Mouse (Mus musculus): ENCODE results near the gene Kcnv2. TPM values are rescaled to one million over a fixed set of nuclear protein-coding genes. Genes with fewer than 3 reads are reported as not detected.

The Kcnv2 gene
- polyA plus RNA-seq, 1 experiment from 2014 or later = 0.03 TPM

DNA sequence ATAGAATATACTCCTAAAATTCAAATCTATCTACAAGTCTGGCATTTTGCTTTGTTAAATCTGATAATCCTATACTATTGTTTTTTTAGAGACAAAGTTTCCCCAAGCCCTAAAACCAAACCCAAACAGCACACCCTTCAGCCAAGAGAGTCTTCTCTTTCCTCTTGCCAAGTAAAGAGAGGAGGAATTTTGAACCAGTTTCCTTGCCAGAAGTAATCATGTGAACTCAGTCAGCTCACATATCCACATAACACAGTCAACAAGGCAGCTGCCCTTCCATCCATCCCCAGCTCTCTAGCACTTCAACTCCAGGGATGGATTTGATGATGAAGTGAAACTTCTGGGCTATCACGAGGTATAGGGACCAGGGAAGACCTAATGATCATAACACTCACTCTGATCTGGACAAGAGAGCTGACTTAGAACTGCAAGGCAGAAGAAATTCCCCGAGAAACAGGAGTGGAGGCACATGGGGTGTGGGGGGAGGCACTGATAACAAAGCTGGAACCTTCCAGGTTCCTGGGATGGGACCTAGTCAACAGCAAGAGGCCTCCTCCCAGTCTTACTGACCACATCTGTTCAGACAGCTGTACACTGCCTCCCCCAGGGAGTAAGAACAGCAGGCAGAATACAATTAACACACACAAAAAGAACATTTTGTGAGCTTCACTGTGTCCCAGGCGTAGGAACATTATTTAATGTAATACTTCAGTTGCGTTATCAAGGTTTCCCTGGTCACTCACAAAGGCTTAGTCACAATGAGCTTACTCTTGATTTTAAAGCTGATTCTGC lies 13.9 kb downstream of the Kcnv2 start:
- no peaks in the 10 kb centered on the region for H3K4me1 ChIP-seq (replicated peaks; ENCODE audit: control insufficient read depth, insufficient read depth, low read length)
- WGBS = 74% methylated on average over 4 of the region's 4 CpGs
- H3K27me3 ChIP-seq (replicated peaks; ENCODE audit: control insufficient read depth, insufficient read depth, low read length) = no peaks in the 10 kb centered on the region
- no peak for ATAC-seq (replicated peaks; ENCODE audit: low FRiP score)
- H3K4me2 ChIP-seq = no peak overlapping the region
- no peak overlapping the region for H3K4me3 ChIP-seq (ENCODE audit: low read depth, low read length)
- H3K36me3 ChIP-seq (ENCODE audit: control insufficient read depth, insufficient read depth, low read length) = no peaks in the 10 kb centered on the region
- H3K9ac ChIP-seq (ENCODE audit: low read depth, low read length) = no peak overlapping the region
- DNase-seq (ENCODE audit: low spot score) = no peak
- no peaks in the 10 kb centered on the region for H3K9me3 ChIP-seq (ENCODE audit: control insufficient read depth, low read length)
- H3K27ac ChIP-seq (ENCODE audit: low read depth, low read length) = no peak overlapping the region

DNA sequence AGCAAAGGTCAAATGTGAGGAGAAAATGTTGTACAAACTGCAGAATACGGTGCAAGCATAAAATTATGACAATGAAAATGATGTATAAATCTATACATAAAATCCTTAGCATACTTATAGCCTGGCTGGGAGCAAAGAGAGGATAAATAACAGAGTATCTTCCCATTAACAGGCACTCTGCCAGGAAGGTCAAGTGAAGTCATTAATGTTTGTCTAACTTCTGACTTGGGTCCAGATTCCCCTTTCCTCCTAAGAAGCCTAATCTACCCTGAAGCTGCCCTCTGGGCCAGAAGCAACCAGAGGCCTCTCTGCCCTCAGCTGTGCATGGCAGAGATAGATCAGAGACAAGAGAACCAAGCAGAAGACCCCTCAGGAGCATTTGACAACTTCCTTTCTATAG lies 24.1 kb downstream of the Kcnv2 start:
- DNase-seq (ENCODE audit: low spot score) (no peak), ATAC-seq (replicated peaks; ENCODE audit: low FRiP score) (no peak)
- 77% methylated on average over 1 of the region's 1 CpGs for WGBS
- Histone ChIP-seq H3K36me3 (ENCODE audit: control insufficient read depth, insufficient read depth, low read length) (no peaks in the 10 kb centered on the region), H3K9me3 (ENCODE audit: control insufficient read depth, low read length) (no peaks in the 10 kb centered on the region), H3K4me1 (replicated peaks; ENCODE audit: control insufficient read depth, insufficient read depth, low read length) (no peaks in the 10 kb centered on the region), H3K27me3 (replicated peaks; ENCODE audit: control insufficient read depth, insufficient read depth, low read length) (no peaks in the 10 kb centered on the region), H3K4me3 (ENCODE audit: low read depth, low read length) (no peak overlapping the region), H3K4me2 (no peak overlapping the region), H3K9ac (ENCODE audit: low read depth, low read length) (no peak overlapping the region), H3K27ac (ENCODE audit: low read depth, low read length) (no peak overlapping the region)

DNA sequence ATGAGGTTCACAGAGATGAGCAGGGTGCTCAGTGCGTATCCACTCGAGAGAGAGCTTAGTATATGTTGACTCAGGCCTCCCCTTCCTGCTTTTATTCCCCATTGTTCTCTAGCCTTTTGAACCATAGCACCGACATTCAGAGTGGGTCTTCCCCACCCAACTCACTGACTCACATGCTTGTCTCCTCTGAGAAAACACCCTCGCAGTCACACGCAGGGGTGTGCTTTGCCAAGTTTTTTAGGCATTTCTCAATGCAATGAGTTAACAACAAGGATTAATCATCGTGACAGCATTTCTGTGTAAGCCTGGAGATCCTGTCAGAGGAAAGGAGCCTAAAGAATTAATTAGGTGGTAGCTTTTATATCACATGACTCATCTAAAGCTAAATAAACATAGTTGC lies 29.3 kb downstream of the Kcnv2 start:
- Histone ChIP-seq H3K4me2 (no peak overlapping the region), H3K9me3 (ENCODE audit: control insufficient read depth, low read length) (no peaks in the 10 kb centered on the region), H3K9ac (ENCODE audit: low read depth, low read length) (no peak overlapping the region), H3K4me3 (ENCODE audit: low read depth, low read length) (no peak overlapping the region), H3K27ac (ENCODE audit: low read depth, low read length) (no peak overlapping the region), H3K36me3 (ENCODE audit: control insufficient read depth, insufficient read depth, low read length) (no peaks in the 10 kb centered on the region), H3K4me1 (replicated peaks; ENCODE audit: control insufficient read depth, insufficient read depth, low read length) (no peaks in the 10 kb centered on the region), H3K27me3 (replicated peaks; ENCODE audit: control insufficient read depth, insufficient read depth, low read length) (no peaks in the 10 kb centered on the region)
- ATAC-seq (replicated peaks; ENCODE audit: low FRiP score) (no peak), DNase-seq (ENCODE audit: low spot score) (no peak)
- 67% methylated on average over 6 of the region's 6 CpGs for WGBS

DNA sequence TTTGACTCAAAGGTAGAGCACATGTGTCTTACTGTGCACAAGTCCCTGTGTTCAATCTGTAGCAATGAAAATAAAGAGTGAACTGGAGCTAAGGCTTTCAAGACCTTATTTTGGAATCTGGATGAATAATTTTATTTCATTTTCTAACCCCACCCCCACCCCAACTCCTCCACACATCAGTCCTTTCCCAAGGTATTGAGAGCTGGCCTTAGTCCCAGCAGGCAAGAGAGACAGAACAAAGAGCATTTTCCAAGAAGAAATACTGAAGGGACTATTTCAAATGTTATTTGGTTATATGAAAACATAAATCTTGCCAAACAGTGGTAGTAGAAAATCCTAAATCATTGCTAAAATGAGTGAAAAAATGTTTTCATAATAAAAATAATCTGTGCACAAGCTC lies 38.0 kb downstream of the Kcnv2 start:
- DNase-seq (ENCODE audit: low spot score) = no peak

DNA sequence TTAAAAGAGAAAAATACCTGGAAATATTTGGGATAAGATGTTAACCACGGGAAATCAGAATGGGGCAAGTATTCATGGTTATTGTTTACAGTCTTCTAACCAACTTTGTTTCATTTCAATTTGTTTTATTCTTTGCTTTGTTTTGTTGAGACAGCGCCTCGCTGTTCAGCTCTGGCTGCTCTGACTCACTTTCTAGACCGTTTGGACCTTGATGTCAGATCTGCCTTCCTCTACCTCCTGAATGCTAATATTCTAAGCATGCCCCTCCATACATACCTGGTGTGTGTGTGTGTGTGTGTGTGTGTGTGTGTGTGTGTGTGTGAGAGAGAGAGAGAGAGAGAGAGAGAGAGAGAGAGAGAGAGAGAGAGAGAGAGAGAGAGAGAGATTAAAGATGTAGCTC lies 41.5 kb downstream of the Kcnv2 start:
- Histone ChIP-seq H3K4me1 (replicated peaks; ENCODE audit: control insufficient read depth, insufficient read depth, low read length) (no peaks in the 10 kb centered on the region), H3K9me3 (ENCODE audit: control insufficient read depth, low read length) (no peaks in the 10 kb centered on the region), H3K4me3 (ENCODE audit: low read depth, low read length) (no peak overlapping the region), H3K27me3 (replicated peaks; ENCODE audit: control insufficient read depth, insufficient read depth, low read length) (no peaks in the 10 kb centered on the region), H3K9ac (ENCODE audit: low read depth, low read length) (no peak overlapping the region), H3K4me2 (peak overlapping the region; percentile 43; the same call in 1 of the 2 replicates), H3K36me3 (ENCODE audit: control insufficient read depth, insufficient read depth, low read length) (no peaks in the 10 kb centered on the region), H3K27ac (ENCODE audit: low read depth, low read length) (peak overlapping the region; percentile 30; the same call in 1 of the 2 replicates)
- ATAC-seq (replicated peaks; ENCODE audit: low FRiP score) = no peak
- no peak for DNase-seq (ENCODE audit: low spot score)
- WGBS = 70% methylated on average over 4 of the region's 4 CpGs

More for the DNA sequence above, 38.0 kb downstream of the Kcnv2 start:
- H3K27me3 ChIP-seq (replicated peaks; ENCODE audit: control insufficient read depth, insufficient read depth, low read length) = no peaks in the 10 kb centered on the region
- H3K36me3 ChIP-seq (ENCODE audit: control insufficient read depth, insufficient read depth, low read length) = no peaks in the 10 kb centered on the region
- H3K27ac ChIP-seq (ENCODE audit: low read depth, low read length) = no peak overlapping the region
- no peak overlapping the region for H3K9ac ChIP-seq (ENCODE audit: low read depth, low read length)
- H3K4me3 ChIP-seq (ENCODE audit: low read depth, low read length) = no peak overlapping the region
- ATAC-seq (replicated peaks; ENCODE audit: low FRiP score) = no peak
- H3K4me1 ChIP-seq (replicated peaks; ENCODE audit: control insufficient read depth, insufficient read depth, low read length) = no peaks in the 10 kb centered on the region
- H3K4me2 ChIP-seq = no peak overlapping the region
- H3K9me3 ChIP-seq (ENCODE audit: control insufficient read depth, low read length) = no peaks in the 10 kb centered on the region

DNA sequence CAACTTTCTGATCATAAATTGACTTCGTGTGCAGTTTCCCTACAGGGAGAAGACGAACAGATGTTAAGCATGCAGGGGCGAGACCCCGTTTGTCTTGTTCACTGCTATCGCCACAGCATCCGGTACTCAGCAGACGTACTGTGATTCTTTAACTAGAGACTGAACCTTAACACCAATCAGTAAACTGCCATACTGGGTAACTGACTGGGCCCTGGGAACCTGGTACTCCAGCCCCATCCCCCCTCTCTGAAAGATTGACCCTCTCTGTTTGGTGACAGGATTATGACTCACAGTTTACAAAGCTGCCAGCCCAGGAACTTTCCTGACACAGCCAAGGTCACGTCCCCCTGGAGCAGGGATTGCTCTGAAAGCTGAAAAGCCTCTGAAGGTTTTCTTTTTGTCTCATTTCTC lies 42.1 kb downstream of the Kcnv2 start:
- Histone ChIP-seq H3K4me2 (peak overlapping the region; percentile 43), H3K36me3 (ENCODE audit: control insufficient read depth, insufficient read depth, low read length) (no peaks in the 10 kb centered on the region), H3K4me1 (replicated peaks; ENCODE audit: control insufficient read depth, insufficient read depth, low read length) (no peaks in the 10 kb centered on the region), H3K9ac (ENCODE audit: low read depth, low read length) (no peak overlapping the region), H3K4me3 (ENCODE audit: low read depth, low read length) (no peak overlapping the region), H3K9me3 (ENCODE audit: control insufficient read depth, low read length) (no peaks in the 10 kb centered on the region), H3K27me3 (replicated peaks; ENCODE audit: control insufficient read depth, insufficient read depth, low read length) (no peaks in the 10 kb centered on the region), H3K27ac (ENCODE audit: low read depth, low read length) (peak overlapping the region; percentile 30; the same call in 1 of the 2 replicates)
- WGBS = 26% methylated on average over 8 of the region's 8 CpGs
- ATAC-seq (replicated peaks; ENCODE audit: low FRiP score) (peak; percentile 62), DNase-seq (ENCODE audit: low spot score) (peak; percentile 41)

DNA sequence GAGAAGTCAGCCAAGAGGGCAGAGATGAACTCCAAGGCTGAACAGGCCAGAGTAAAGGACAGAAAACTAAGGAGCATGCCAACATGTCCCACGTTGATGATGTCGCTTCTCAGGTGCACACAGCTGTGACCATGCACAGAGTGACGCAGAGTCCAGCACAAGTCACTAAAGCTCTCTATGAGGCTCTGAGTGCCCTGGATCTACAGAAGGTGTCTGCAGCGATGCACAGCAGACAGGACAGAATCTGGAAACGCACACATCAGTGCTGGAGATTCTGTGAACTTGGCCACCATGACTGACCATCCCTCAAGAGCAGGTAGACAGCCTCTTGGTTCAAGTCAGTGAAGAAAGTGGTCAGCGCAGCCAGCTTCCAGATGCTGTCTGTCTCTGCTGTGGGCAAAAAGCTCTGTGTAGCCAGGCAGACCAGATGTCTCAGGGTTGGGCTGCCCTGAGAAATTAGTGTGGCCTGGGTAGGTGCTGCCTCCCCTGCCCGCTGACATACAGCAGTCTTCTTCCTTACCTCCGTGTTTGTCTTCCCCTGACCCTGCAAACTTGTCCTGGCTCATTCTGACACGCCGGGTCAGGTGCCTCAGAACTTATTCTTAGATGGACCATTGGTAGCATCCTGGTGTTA lies 43.8 kb downstream of the Kcnv2 start:
- Histone ChIP-seq H3K4me2 (no peak overlapping the region), H3K36me3 (ENCODE audit: control insufficient read depth, insufficient read depth, low read length) (no peaks in the 10 kb centered on the region), H3K4me1 (replicated peaks; ENCODE audit: control insufficient read depth, insufficient read depth, low read length) (no peaks in the 10 kb centered on the region), H3K9ac (ENCODE audit: low read depth, low read length) (no peak overlapping the region), H3K4me3 (ENCODE audit: low read depth, low read length) (no peak overlapping the region), H3K9me3 (ENCODE audit: control insufficient read depth, low read length) (no peaks in the 10 kb centered on the region), H3K27me3 (replicated peaks; ENCODE audit: control insufficient read depth, insufficient read depth, low read length) (no peaks in the 10 kb centered on the region), H3K27ac (ENCODE audit: low read depth, low read length) (no peak overlapping the region)
- WGBS = 81% methylated on average over 10 of the region's 10 CpGs
- DNase-seq (ENCODE audit: low spot score) (no peak), ATAC-seq (replicated peaks; ENCODE audit: low FRiP score) (no peak)

DNA sequence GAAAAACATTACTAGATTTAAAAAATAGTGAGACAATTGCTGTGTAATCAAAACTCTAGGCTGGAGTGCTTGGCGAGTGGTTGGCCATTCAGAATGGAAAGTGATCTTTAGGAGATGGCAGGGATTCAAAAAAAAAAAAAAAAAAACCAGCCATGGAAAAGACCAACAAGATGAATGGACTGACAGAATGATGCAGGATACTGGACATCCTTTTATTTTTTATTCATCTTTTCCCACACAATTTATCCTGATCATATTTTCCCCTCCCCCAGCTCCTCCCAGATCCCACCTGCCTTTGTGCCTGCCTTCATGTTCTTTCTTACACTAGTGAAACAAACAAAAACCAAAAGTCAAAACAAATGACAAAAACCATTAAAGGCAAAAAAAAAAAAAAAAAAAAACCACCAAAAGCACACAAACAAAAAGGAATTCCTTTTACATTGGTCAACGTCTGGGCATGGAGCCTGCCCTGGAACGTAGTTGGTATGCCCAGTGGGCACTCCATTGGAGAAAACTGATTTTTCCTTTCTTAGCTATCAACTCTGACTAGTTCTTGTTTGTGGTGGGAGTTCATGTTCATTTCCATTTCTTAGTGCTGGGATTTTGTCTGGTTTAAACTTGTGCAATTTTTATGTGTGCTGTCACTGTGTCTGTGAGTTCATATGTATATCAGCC lies 47.2 kb downstream of the Kcnv2 start:
- Histone ChIP-seq H3K9ac (ENCODE audit: low read depth, low read length) (no peak overlapping the region), H3K4me2 (no peak overlapping the region), H3K4me1 (replicated peaks; ENCODE audit: control insufficient read depth, insufficient read depth, low read length) (no peaks in the 10 kb centered on the region), H3K27ac (ENCODE audit: low read depth, low read length) (no peak overlapping the region), H3K9me3 (ENCODE audit: control insufficient read depth, low read length) (no peaks in the 10 kb centered on the region), H3K36me3 (ENCODE audit: control insufficient read depth, insufficient read depth, low read length) (no peaks in the 10 kb centered on the region), H3K27me3 (replicated peaks; ENCODE audit: control insufficient read depth, insufficient read depth, low read length) (no peaks in the 10 kb centered on the region), H3K4me3 (ENCODE audit: low read depth, low read length) (no peak overlapping the region)
- 79% methylated on average over 3 of the region's 3 CpGs for WGBS
- ATAC-seq (replicated peaks; ENCODE audit: low FRiP score) = no peak
- DNase-seq (ENCODE audit: low spot score) = no peak

All from liver, embryonic 11.5 days (tissue).